Mouse (Mus musculus): ENCODE measurements at regions not wholly inside any gene's neighbourhood (a gene's known extent, or its start where the extent isn't known, plus 50 kb on each side); places are given as distances from the start of the nearest gene placed in this dataset.

GRCm38 (mm10) chr3:21991681-21992152, 84.7 kb upstream of the Tbl1xr1 start:
- TF ChIP-seq POLR2A (IDR thresholded peaks at IDR 0.05; ENCODE audit: insufficient read depth, low read depth, low read length), result no peak
- no peak for TF ChIP-seq EP300 (IDR thresholded peaks at IDR 0.05; ENCODE audit: insufficient read depth, low read depth, low read length)
- TF ChIP-seq CTCF (IDR thresholded peaks at IDR 0.05), result no peak
